In the genomic region with DNA sequence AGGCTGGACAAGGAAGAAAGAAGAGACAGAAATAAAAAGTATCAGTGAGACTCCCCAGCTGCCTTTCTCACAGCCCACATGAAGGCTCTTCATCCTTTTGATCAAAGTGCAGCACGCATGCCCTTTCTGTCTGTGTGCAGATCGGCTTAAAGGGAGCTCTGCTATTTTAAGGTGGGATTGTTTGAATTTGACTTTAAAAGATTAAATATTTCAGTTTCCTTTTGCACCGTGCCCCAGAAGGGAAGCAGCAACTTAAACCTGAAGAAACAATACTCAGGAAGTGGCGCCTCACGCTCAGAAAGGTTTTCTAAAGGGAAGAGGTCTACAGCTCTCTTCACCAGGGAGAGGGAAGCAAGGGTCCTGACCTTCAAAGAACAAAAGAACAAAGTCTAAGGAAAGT, we compare ENCODE assay signal across 17 mouse cellular contexts.
DNase-seq lines count a peak whose midpoint lies in the region; ATAC-seq and TF ChIP-seq lines count a peak whose summit lies in the region.
"Had no signal": no experiment of that assay in that cellular context is flagged by ENCODE, and none has a peak within 500 bp of the region (broad histone marks: within the 10 kb centered on the region; RNA-seq: fewer than 3 reads in every experiment).

No protein-coding gene starts in this region.

- ATAC-seq in kidney, embryonic 15.5 days (replicated peaks; ENCODE audit: low FRiP score), result no peak
- ATAC-seq: activated CD4-positive, CD25-positive, alpha-beta regulatory T cell, adult 4 months; midbrain, embryonic 15.5 days had no signal

- no peak overlapping the region for H3K4me3 ChIP-seq in kidney, embryonic 15.5 days (replicated peaks)
- H3K4me3 ChIP-seq in thymus, adult 2 months (ENCODE audit: control insufficient read depth, insufficient read depth, low read length), result no peak overlapping the region
- H3K4me3 ChIP-seq: forebrain, embryonic 12.5 days; heart, embryonic 15.5 days; hindbrain, embryonic 10.5 days; limb, embryonic 13.5 days; liver, embryonic 15.5 days; midbrain, embryonic 15.5 days; neural tube, embryonic 13.5 days had no signal

- no peak overlapping the region for H3K4me2 ChIP-seq in kidney, embryonic 15.5 days
- H3K4me2 ChIP-seq: forebrain, embryonic 12.5 days; heart, embryonic 15.5 days; limb, embryonic 13.5 days; liver, embryonic 15.5 days; midbrain, embryonic 15.5 days; neural tube, embryonic 13.5 days had no signal

- DNase-seq in kidney, adult 11 months, result no peak
- DNase-seq in 416B (ENCODE audit: low read depth), result peak; percentile 11
- peak; percentile 0 for DNase-seq in T-cell, adult 2 months (ENCODE audit: low spot score)
- DNase-seq in thymus, adult 2 months, result peak; percentile 26
- no peak for DNase-seq in cerebellum, adult 11-12 months
- DNase-seq in left cerebral cortex, adult 11 months (ENCODE audit: low spot score), result no peak

- no peak for TF ChIP-seq POLR2A in thymus, adult 2 months (IDR thresholded peaks at IDR 0.05; ENCODE audit: control insufficient read depth, extremely low read depth, insufficient read depth, low read length, poor library complexity)

- H3K9me3 ChIP-seq in kidney, embryonic 15.5 days (replicated peaks), result no peaks in the 10 kb centered on the region
- H3K9me3 ChIP-seq: forebrain, embryonic 12.5 days; heart, embryonic 15.5 days; hindbrain, embryonic 10.5 days; limb, embryonic 13.5 days; liver, embryonic 15.5 days; midbrain, embryonic 15.5 days; neural tube, embryonic 13.5 days had no signal

- H3K4me1 ChIP-seq in kidney, embryonic 15.5 days, result no peaks in the 10 kb centered on the region
- peaks cover 9% of the 10 kb centered on the region for H3K4me1 ChIP-seq in thymus, adult 2 months (replicated peaks; ENCODE audit: control insufficient read depth, insufficient read depth, low read length)
- H3K4me1 ChIP-seq: forebrain, embryonic 12.5 days; hindbrain, embryonic 10.5 days; liver, embryonic 15.5 days; midbrain, embryonic 15.5 days; neural tube, embryonic 13.5 days had no signal

- H3K9ac ChIP-seq in kidney, embryonic 15.5 days, result no peak overlapping the region
- H3K9ac ChIP-seq: forebrain, embryonic 12.5 days; heart, embryonic 15.5 days; limb, embryonic 13.5 days; liver, embryonic 15.5 days; midbrain, embryonic 15.5 days; neural tube, embryonic 13.5 days had no signal

- no peaks in the 10 kb centered on the region for H3K36me3 ChIP-seq in kidney, embryonic 15.5 days
- no peaks in the 10 kb centered on the region for H3K36me3 ChIP-seq in thymus, adult 2 months (ENCODE audit: control insufficient read depth, insufficient read depth, low read length)
- H3K36me3 ChIP-seq: forebrain, embryonic 12.5 days; heart, embryonic 15.5 days; hindbrain, embryonic 10.5 days; limb, embryonic 13.5 days; liver, embryonic 15.5 days; midbrain, embryonic 15.5 days; neural tube, embryonic 13.5 days had no signal

- no peaks in the 10 kb centered on the region for H3K27me3 ChIP-seq in kidney, embryonic 15.5 days
- no peaks in the 10 kb centered on the region for H3K27me3 ChIP-seq in thymus, adult 2 months (ENCODE audit: control insufficient read depth, insufficient read depth, low read length)
- H3K27me3 ChIP-seq: CH12.LX; forebrain, embryonic 12.5 days; heart, embryonic 15.5 days; limb, embryonic 13.5 days; liver, embryonic 15.5 days; midbrain, embryonic 15.5 days; neural tube, embryonic 13.5 days had no signal

- no peak for TF ChIP-seq CTCF in thymus, adult 2 months (IDR thresholded peaks at IDR 0.05; ENCODE audit: borderline replicate concordance, control insufficient read depth, extremely low read depth, insufficient read depth, low read length, poor library complexity)

- H3K27ac ChIP-seq in kidney, embryonic 15.5 days, result peak overlapping the region; percentile 32; the same call in 1 of the 2 replicates
- H3K27ac ChIP-seq in thymus, adult 2 months (ENCODE audit: control insufficient read depth, insufficient read depth, low read length), result peak overlapping the region; percentile 47; the same call in 1 of the 2 replicates
- H3K27ac ChIP-seq: forebrain, embryonic 12.5 days; heart, embryonic 15.5 days; hindbrain, embryonic 10.5 days; limb, embryonic 13.5 days; liver, embryonic 15.5 days; macrophage; midbrain, embryonic 15.5 days; neural tube, embryonic 13.5 days had no signal

- 51% methylated on average over 5 of the region's 5 CpGs for WGBS in kidney, embryonic 15.5 days
- 4% methylated on average over 5 of the region's 5 CpGs for WGBS in thymus, adult 2 months

Comparison
In these comparisons a context has a peak if more than half of its experiments do, and no peak if none do; other contexts are left out.
1. DNase-seq: peak in 416B (single experiment), T-cell, adult 2 months (single experiment) and thymus, adult 2 months (single experiment); none in kidney, adult 11 months (single experiment), cerebellum, adult 11-12 months (single experiment) and left cerebral cortex, adult 11 months (single experiment).